Mouse (Mus musculus) gonadal fat pad, adult 2 months (tissue): ENCODE measurements around the gene Caps2. TPM values are rescaled to one million over a fixed set of nuclear protein-coding genes. Genes with fewer than 3 reads are reported as not detected.
"Not testable (repeated sequence)": the region's sequence is repeated elsewhere in the genome, so short reads cannot be mapped to it uniquely, and the experiment has no call there.

Source experiments
- DNase-seq: peaks from one replicate; pipeline ENCODE4 v3.0.0-alpha.2; 2012; ENCODE audit warnings: low read depth
- polyA plus RNA-seq: library from polyadenylated mRNA; depleted of rRNA; stranded (reverse); fragments of >200 nt; gene quantifications from 2 replicates; pipeline ENCODE4 v1.2.3, GENCODE M21; 2012; rRNA removed

Gene Caps2
- 0.19 and 0.42 TPM in 2 replicates for polyA plus RNA-seq

GRCm38 (mm10) chr10:112163168-112163766 is at the start of gene Caps2:
Gene Caps2 (plus strand): TSS chr10:112163621.
- DNase-seq: no peak

GRCm38 (mm10) chr10:112125090-112125489 is 38.3 kb upstream of the Caps2 start:
- DNase-seq: not testable (repeated sequence)

GRCm38 (mm10) chr10:112127682-112128230 is 35.7 kb upstream of the Caps2 start:
- not testable (repeated sequence) for DNase-seq

- DNase-seq: no peak
Measured at GRCm38 (mm10) chr10:112132194-112132593, 31.2 kb upstream of the Caps2 start.

GRCm38 (mm10) chr10:112138050-112138870 is 25.2 kb upstream of the Caps2 start:
- DNase-seq: no peak

GRCm38 (mm10) chr10:112138871-112139430 is 24.5 kb upstream of the Caps2 start:
- DNase-seq: no peak

- DNase-seq: no peak
Measured at GRCm38 (mm10) chr10:112139834-112140233, 23.6 kb upstream of the Caps2 start.

GRCm38 (mm10) chr10:112159882-112160560 is 3.4 kb upstream of the Caps2 start, which contains the start of gene Glipr1l3:
Gene Glipr1l3 (minus strand): TSS chr10:112160327.
- not testable (repeated sequence) for DNase-seq

GRCm38 (mm10) chr10:112177027-112177426 is 13.6 kb downstream of the Caps2 start:
- DNase-seq: not testable (repeated sequence)

- not testable (repeated sequence) for DNase-seq
Measured at GRCm38 (mm10) chr10:112193919-112194318, 30.5 kb downstream of the Caps2 start.

- no peak for DNase-seq
Measured at GRCm38 (mm10) chr10:112203463-112203862, 40.0 kb downstream of the Caps2 start.

GRCm38 (mm10) chr10:112227073-112227472 is 63.7 kb downstream of the Caps2 start:
- no peak for DNase-seq

GRCm38 (mm10) chr10:112229091-112229843 is 65.8 kb downstream of the Caps2 start:
- not testable (repeated sequence) for DNase-seq

- not testable (repeated sequence) for DNase-seq
Measured at GRCm38 (mm10) chr10:112232733-112233132, 69.3 kb downstream of the Caps2 start.

- not testable (repeated sequence) for DNase-seq
Measured at GRCm38 (mm10) chr10:112235396-112235940, 72.0 kb downstream of the Caps2 start.

- no peak for DNase-seq
Measured at GRCm38 (mm10) chr10:112248273-112248672, 84.9 kb downstream of the Caps2 start.

GRCm38 (mm10) chr10:112263467-112263866 is 100.0 kb downstream of the Caps2 start:
- no peak for DNase-seq
